Mouse (Mus musculus) urinary bladder, adult 2 months (tissue): ENCODE measurements around the gene Mrps2. TPM values are rescaled to one million over a fixed set of nuclear protein-coding genes. Genes with fewer than 3 reads are reported as not detected.

Source experiments
- DNase-seq: peaks from one replicate; pipeline ENCODE4 v3.0.0; 2022; ENCODE audit warnings: low spot score
- polyA plus RNA-seq: library from polyadenylated mRNA; depleted of rRNA; stranded (reverse); fragments of >200 nt; gene quantifications from 2 replicates; pipeline ENCODE4 v1.2.3, GENCODE M21; 2012; rRNA removed

The Mrps2 gene
- polyA plus RNA-seq, 1 experiment, result 30.9 TPM

GRCm38 (mm10) chr2:28520581-28520980 lies 52.7 kb downstream of the Mrps2 start:
- DNase-seq, result no peak

Other genes starting within 250 kb of the Mrps2 start
- gene Ppp1r26, start 21.3 kb upstream of the Mrps2 start, polyA plus RNA-seq, result 4.5 and 5.2 TPM in 2 replicates
- 1.8 and 2.2 TPM in 2 replicates for gene 1700007K13Rik, start 1.7 kb upstream of the Mrps2 start, polyA plus RNA-seq
- gene Gbgt1, start 28.8 kb downstream of the Mrps2 start, polyA plus RNA-seq, result 3.2 and 4.0 TPM in 2 replicates
- gene Gm10134, start 38.0 kb downstream of the Mrps2 start, polyA plus RNA-seq, result 0.55 and 1.6 TPM in 2 replicates
- 50.7 and 65.6 TPM in 2 replicates for gene Ralgds, start 45.1 kb downstream of the Mrps2 start, polyA plus RNA-seq
- gene Cel, start 95.3 kb downstream of the Mrps2 start, polyA plus RNA-seq, result 0.07 and 0.44 TPM in 2 replicates
- 21.3 and 21.7 TPM in 2 replicates for gene Gtf3c5, start 115.7 kb downstream of the Mrps2 start, polyA plus RNA-seq
- gene Gfi1b, start 153.9 kb downstream of the Mrps2 start, polyA plus RNA-seq, result 0.10 and 0.16 TPM in 2 replicates
- 11.3 and 13.6 TPM in 2 replicates for gene Tsc1, start 173.2 kb downstream of the Mrps2 start, polyA plus RNA-seq
- gene Spaca9, start 231.7 kb downstream of the Mrps2 start, polyA plus RNA-seq, result 1.4 and 1.8 TPM in 2 replicates
- gene Ak8, start 232.1 kb downstream of the Mrps2 start, polyA plus RNA-seq, result 0.77 and 0.92 TPM in 2 replicates